Mouse (Mus musculus) midbrain, embryonic 11.5 days (tissue): ENCODE results near the gene Skida1. TPM values are rescaled to one million over a fixed set of nuclear protein-coding genes. Genes with fewer than 3 reads are reported as not detected.

Experiments
- microRNA-seq: library from miRNA; unstranded; fragments of <30 nt; microRNA quantifications from one replicate; pipeline ENCODE4, GENCODE M21; 2017
- polyA plus RNA-seq: library from polyadenylated mRNA; unstranded; fragments of >200 nt; fragmentation: Nextera tagmentation; extraction: Ambion mirVana; gene quantifications from 2 replicates; pipeline ENCODE4 v1.2.1, GENCODE M21; 2014

Skida1 gene
- polyA plus RNA-seq, 1 experiment from 2014 or later: 23.4 TPM

Small RNA genes within 50 kb of the gene (microRNA-seq; reads per million reads assigned to microRNA genes)
- 13.1 reads per million, percentile 33 among the genes with 10 or more reads in this experiment for gene Mir7655

Other genes starting within 250 kb of the Skida1 start
- not detected in 2 replicates for gene H2al2a, start 52.1 kb downstream of the Skida1 start, polyA plus RNA-seq
- 10.5 and 11.6 TPM in 2 replicates for gene A930004D18Rik, start 11.3 kb downstream of the Skida1 start, polyA plus RNA-seq
- 54.1 and 57.2 TPM in 2 replicates for gene Mllt10, start 6.2 kb upstream of the Skida1 start, polyA plus RNA-seq